Mouse (Mus musculus): ENCODE results near the gene Plcg2. TPM values are rescaled to one million over a fixed set of nuclear protein-coding genes. Genes with fewer than 3 reads are reported as not detected.

Plcg2 gene
- polyA plus RNA-seq (2014; fragmentation: Illumina TruSeq; extraction: RNeasy Lipid Tissue Mini Kit (QIAGEN cat#74804); ENCODE audit: low read depth, low replicate concordance) = 1.1 TPM

GRCm38 (mm10) chr8:117498179-117498914 is at the start of gene Plcg2:
Plcg2 (plus strand) TSS chr8:117498291.

GRCm38 (mm10) chr8:117673430-117673830 is 175.3 kb downstream of the Plcg2 start, which contains the start of gene Sdr42e1:
Sdr42e1 (minus strand) TSS chr8:117673689.

Other genes with a start within 250 kb of the Plcg2 start
- 2.0 TPM for gene Cmip, start 241.2 kb upstream of the Plcg2 start, polyA plus RNA-seq (2014; fragmentation: Illumina TruSeq; extraction: RNeasy Lipid Tissue Mini Kit (QIAGEN cat#74804); ENCODE audit: low read depth, low replicate concordance)
- 15.0 TPM for gene Sdr42e1, start 175.4 kb downstream of the Plcg2 start, polyA plus RNA-seq (2014; fragmentation: Illumina TruSeq; extraction: RNeasy Lipid Tissue Mini Kit (QIAGEN cat#74804); ENCODE audit: low read depth, low replicate concordance)
- gene Hsd17b2, start 203.6 kb downstream of the Plcg2 start, polyA plus RNA-seq (2014; fragmentation: Illumina TruSeq; extraction: RNeasy Lipid Tissue Mini Kit (QIAGEN cat#74804); ENCODE audit: low read depth, low replicate concordance) = 91.1 TPM

All from sigmoid colon, adult 10 weeks (tissue).